Mouse (Mus musculus) erythroblast, embryonic 14.5 days (primary cell): ENCODE data around the gene Onecut3. TPM values are rescaled to one million over a fixed set of nuclear protein-coding genes. Genes with fewer than 3 reads are reported as not detected.

Experiments used
- H3K27me3 ChIP-seq: 2 replicates; pipeline ENCODE4 v1.6.1; 2012; ENCODE audit warnings: inconsistent platforms; ENCODE audit not compliant: control insufficient read depth
- H3K36me3 ChIP-seq: 2 replicates; pipeline ENCODE4 v1.6.1; 2012; ENCODE audit warnings: mild to moderate bottlenecking, inconsistent platforms; ENCODE audit not compliant: control insufficient read depth
- H3K4me1 ChIP-seq: 2 replicates; pipeline ENCODE4 v1.6.1; 2012; ENCODE audit warnings: inconsistent platforms; ENCODE audit not compliant: control insufficient read depth
- H3K4me3 ChIP-seq: replicated peaks from 2 replicates; pipeline ENCODE3; 2012; ENCODE audit warnings: moderate library complexity, mild to moderate bottlenecking, inconsistent platforms
- H3K9me3 ChIP-seq: 2 replicates; pipeline ENCODE4 v1.6.1; 2012; ENCODE audit warnings: low read length, inconsistent platforms, mixed read lengths; ENCODE audit not compliant: control insufficient read depth
- GATA1 ChIP-seq: IDR thresholded peaks from 2 replicates; pipeline ENCODE4 v1.6.1; 2012; ENCODE audit warnings: low read length, inconsistent platforms, mixed read lengths
- TAL1 ChIP-seq: IDR thresholded peaks from 3 replicates; pipeline ENCODE4 v1.6.1; 2012; ENCODE audit warnings: low read length, inconsistent platforms, mixed read lengths
- polyA plus RNA-seq: library from polyadenylated mRNA; stranded (reverse); fragments of >175 nt; gene quantifications from 2 replicates; pipeline ENCODE4 v1.2.3, GENCODE M21; 2012

The Onecut3 gene
- polyA plus RNA-seq, 1 experiment = not detected

DNA sequence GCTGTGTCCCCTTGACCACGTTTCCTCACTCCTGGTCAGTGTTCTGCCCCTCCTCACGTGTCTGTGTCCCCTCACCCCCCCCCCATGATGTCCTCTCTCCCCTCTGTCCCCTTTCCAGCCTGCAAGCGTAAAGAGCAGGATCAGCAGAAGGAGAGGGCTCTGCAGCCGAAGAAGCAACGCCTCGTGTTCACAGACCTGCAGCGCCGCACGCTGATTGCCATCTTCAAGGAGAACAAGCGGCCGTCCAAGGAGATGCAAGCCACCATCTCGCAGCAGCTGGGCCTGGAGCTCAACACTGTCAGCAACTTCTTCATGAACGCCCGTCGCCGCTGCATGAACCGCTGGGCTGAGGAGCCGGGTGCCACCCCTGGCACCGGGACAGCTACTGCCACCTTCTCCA, 19.1 kb downstream of the Onecut3 start:
- Histone ChIP-seq H3K4me3 (no peak overlapping the region), H3K27me3 (peaks cover 86% of the 10 kb centered on the region), H3K9me3 (no peaks in the 10 kb centered on the region), H3K36me3 (no peaks in the 10 kb centered on the region), H3K4me1 (peaks cover 14% of the 10 kb centered on the region)
- no peak for TF ChIP-seq GATA1
- no peak for TF ChIP-seq TAL1

DNA sequence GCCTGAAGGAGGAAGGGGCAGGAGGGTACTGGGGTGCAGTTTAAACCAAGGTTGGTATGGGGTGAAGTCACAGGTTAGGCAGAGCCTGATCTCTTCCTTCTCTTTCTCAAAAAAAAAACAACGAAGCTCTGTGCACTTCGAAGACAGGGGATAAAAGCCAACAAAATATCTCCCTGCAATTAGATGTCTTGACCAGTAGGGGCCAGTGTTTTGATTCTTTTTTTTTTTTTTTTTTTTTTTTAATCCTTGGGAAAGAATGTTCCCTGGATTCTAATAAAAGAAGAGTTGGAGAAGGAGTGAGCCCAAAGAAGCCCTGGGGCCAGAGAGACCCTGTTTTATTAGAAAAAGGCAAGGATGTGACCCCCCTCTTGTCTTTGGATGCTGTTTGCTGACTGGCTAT, 24.7 kb downstream of the Onecut3 start:
- Histone ChIP-seq H3K36me3 (no peaks in the 10 kb centered on the region), H3K4me1 (peaks cover 7% of the 10 kb centered on the region), H3K9me3 (peaks cover 13% of the 10 kb centered on the region), H3K4me3 (no peak overlapping the region), H3K27me3 (peaks cover 50% of the 10 kb centered on the region)
- TF ChIP-seq GATA1 = no peak
- no peak for TF ChIP-seq TAL1

DNA sequence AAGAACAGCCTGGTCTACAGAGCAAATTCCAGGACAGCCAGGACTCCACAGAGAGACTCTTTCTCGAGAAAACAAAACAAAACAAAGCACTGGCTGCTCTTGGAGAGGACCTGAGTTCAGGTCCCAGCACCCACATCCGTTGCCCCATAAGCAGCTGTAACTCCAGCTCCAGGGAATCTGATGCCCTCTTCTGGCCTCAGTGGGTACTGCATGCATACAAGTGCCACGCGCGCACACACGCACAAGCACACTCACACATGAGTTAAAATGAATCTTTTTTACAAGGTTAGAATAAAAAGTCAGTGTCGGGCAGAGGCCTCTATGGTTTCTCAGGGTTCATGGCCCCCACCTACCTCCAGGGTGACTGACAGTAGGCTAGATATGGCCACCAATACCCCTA, 28.7 kb downstream of the Onecut3 start:
- H3K36me3 ChIP-seq = no peaks in the 10 kb centered on the region
- peaks cover 55% of the 10 kb centered on the region for H3K27me3 ChIP-seq
- H3K4me1 ChIP-seq = peaks cover 11% of the 10 kb centered on the region
- H3K9me3 ChIP-seq = peaks cover 13% of the 10 kb centered on the region
- TF ChIP-seq GATA1 (no peak), TAL1 (no peak)
- H3K4me3 ChIP-seq = no peak overlapping the region

DNA sequence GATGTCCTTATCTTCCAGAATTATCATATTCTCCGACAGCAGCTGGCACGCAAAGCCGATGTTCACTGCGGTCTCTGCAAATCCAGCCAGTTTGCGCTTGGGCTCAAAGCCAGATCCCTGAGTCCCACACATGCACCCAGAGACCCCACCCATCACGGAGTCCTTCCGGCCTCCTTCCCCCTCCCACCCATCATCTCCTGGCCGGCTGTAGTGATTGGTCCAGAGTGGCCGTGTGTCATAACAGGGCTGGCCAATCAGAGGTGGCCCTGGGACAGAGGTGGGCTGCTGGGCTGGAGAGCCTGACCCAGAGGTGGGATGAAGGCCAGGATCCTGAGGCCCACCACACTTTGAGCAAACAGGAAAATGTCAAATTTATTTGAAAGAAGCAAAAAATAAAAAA, 31.5 kb downstream of the Onecut3 start:
- no peak for TF ChIP-seq GATA1
- Histone ChIP-seq H3K36me3 (no peaks in the 10 kb centered on the region), H3K4me1 (peaks cover 20% of the 10 kb centered on the region), H3K27me3 (peaks cover 53% of the 10 kb centered on the region), H3K9me3 (peaks cover 10% of the 10 kb centered on the region), H3K4me3 (no peak overlapping the region)

DNA sequence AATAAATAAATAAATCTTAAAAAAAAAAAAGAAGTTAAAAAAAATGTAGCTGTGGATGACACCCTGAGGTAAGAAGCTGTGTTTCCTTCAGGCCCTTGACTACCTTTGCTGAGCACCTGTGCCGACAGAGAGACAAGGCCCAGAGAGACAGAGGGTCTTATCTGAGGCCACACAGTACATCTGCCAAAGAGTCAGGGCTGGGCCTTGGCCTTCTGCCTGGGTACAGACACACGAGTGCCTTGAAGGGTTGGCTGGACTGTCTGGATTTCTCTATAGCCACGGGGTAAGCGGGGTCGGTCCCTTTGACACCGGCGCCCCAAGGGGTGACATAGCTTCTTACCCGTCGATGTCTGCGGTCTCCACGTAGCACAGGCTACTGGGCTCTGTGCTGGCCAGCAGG, 38.1 kb downstream of the Onecut3 start:
- Histone ChIP-seq H3K36me3 (no peaks in the 10 kb centered on the region), H3K9me3 (no peaks in the 10 kb centered on the region), H3K27me3 (peaks cover 23% of the 10 kb centered on the region), H3K4me1 (peaks cover 66% of the 10 kb centered on the region), H3K4me3 (no peak overlapping the region)
- TF ChIP-seq GATA1 (no peak), TAL1 (no peak)

DNA sequence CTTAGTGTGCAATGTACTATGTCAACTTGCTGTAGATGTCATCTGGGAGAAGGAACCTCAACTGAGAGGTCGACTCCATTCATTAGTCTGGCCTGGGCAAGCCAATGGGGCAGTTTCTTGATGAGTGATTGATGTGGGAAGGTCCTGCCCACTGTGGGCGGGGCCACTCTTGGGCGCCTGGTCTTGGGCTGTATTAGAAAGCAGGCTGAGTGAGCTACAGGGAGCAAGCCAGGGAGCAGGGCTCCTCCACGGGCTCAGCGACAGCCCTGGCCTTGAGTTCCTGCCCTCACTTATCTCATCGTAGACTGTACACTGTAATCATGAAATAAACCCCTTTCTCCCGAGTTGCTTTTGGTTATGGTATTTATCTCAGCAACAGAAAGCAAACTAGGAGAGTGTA, 39.1 kb downstream of the Onecut3 start:
- no peaks in the 10 kb centered on the region for H3K9me3 ChIP-seq
- H3K27me3 ChIP-seq = peaks cover 18% of the 10 kb centered on the region
- H3K4me3 ChIP-seq = peak overlapping the region; percentile 23
- H3K36me3 ChIP-seq = no peaks in the 10 kb centered on the region
- peaks cover 75% of the 10 kb centered on the region for H3K4me1 ChIP-seq
- TF ChIP-seq TAL1 (no peak), GATA1 (no peak)

DNA sequence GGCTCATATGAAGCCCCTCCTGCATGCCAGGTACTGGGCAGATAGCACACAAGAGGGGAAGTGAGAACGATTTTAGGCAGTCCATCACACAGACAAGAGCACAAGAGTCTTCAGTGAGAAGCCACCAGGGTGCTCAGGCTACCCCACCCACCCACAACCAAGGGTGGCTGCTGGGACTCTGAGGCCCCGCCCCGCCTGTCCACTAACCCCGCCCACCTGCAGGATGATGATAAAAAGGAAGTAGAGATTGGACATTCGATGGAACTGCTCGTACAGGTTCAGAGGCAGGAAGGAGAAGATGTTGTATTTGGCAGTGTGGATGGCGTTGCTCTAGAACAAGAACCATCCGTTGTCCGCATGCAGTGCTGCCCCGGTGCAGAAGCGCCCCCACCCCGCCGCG, 40.4 kb downstream of the Onecut3 start:
- no peak for TF ChIP-seq GATA1
- no peak for TF ChIP-seq TAL1
- peaks cover 15% of the 10 kb centered on the region for H3K27me3 ChIP-seq
- peak overlapping the region; percentile 60 for H3K4me3 ChIP-seq
- no peaks in the 10 kb centered on the region for H3K9me3 ChIP-seq
- peaks cover 82% of the 10 kb centered on the region for H3K4me1 ChIP-seq
- H3K36me3 ChIP-seq = no peaks in the 10 kb centered on the region; the same call in 1 of the 2 replicates

DNA sequence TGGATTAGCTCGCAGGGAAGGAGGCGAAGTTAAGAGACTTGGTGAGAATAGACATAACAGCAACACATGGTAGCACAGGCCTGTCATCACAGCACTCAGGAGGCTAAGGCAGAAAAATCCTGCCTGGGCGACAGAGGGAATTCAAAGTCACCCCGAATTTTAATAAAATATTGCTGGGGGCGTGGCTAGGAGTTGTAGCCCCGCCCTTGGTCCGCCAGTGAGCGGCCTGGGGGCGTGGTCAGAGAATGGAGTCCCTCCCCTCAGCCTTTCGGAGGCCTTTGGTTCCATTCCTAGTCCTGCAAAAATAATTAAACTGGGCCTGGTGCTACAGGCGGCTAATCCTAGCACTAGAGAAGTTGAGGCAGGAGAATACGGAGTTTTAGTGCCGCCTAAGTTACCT, 41.1 kb downstream of the Onecut3 start:
- no peak for TF ChIP-seq GATA1
- no peak for TF ChIP-seq TAL1
- peaks cover 15% of the 10 kb centered on the region for H3K27me3 ChIP-seq
- peaks cover 4% of the 10 kb centered on the region for H3K36me3 ChIP-seq
- peak overlapping the region; percentile 60 for H3K4me3 ChIP-seq
- no peaks in the 10 kb centered on the region for H3K9me3 ChIP-seq
- peaks cover 84% of the 10 kb centered on the region for H3K4me1 ChIP-seq

DNA sequence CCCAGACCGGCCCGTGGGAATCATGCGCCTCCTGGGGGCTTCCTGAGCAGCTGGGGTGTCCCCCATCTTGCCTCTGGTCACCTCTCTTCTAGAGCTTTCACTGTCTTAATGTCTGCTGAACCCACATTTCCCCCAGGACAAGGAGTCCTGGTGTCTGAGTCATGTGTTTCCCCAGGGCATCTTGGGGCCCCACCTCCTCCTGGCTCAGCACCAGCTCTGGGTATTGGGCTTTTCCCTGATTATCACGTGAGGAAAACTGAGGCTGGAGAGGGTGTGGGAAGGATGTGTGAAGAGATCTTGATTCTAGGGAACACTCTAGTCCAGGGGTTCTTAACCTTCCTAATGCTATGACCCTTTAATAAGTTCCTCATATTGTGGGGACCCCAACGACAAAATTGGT, 43.5 kb downstream of the Onecut3 start:
- Histone ChIP-seq H3K9me3 (no peaks in the 10 kb centered on the region), H3K27me3 (peaks cover 15% of the 10 kb centered on the region), H3K36me3 (peaks cover 28% of the 10 kb centered on the region), H3K4me3 (no peak overlapping the region), H3K4me1 (peaks cover 76% of the 10 kb centered on the region)
- no peak for TF ChIP-seq GATA1
- no peak for TF ChIP-seq TAL1

DNA sequence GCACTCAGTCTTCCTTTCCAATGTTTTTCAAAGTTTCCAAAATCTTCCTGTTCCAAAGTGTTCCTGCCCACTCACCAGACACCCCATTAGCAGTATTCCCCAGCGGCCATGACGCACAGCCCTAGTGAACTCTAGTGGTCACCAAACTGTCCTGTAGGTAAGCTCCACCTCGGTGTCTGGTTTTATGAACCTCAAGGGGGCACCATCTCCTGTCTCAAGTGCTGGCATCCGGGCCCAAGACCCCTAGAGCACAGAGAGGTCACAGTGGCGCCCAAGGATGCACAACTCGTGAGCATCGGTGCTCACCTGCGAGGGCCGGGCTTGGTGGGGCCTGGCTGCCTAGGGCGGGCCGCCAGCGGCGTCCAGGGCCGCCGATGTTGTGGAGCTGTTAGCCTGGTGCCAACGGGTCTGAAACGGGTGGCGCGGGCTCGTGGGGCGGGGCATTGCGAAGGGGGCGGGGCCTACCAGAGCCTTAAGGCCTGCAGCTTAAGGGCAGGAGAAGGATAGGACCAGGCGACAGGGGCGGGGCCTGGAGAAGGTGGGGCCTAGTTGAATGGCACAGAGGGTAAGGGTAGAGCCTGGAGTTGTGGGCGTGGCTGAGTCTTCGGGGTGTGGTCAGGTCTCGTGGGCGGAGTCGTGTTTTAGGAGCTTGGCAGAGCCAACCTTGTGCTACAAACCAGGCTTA, 44.2 kb downstream of the Onecut3 start, which contains the start of gene Atp8b3:
Gene Atp8b3 (minus strand): TSS at position 415 of the 685 bp plus-strand sequence.
- H3K36me3 ChIP-seq = peaks cover 35% of the 10 kb centered on the region
- peak within 1 kb of the TSS; percentile 61 for H3K4me3 ChIP-seq
- no peaks in the 10 kb centered on the region for H3K9me3 ChIP-seq
- peaks cover 15% of the 10 kb centered on the region for H3K27me3 ChIP-seq
- H3K4me1 ChIP-seq = peaks cover 72% of the 10 kb centered on the region
- TF ChIP-seq TAL1 = no peak
- TF ChIP-seq GATA1 = no peak
